Comparison of ENCODE assay signal across 8 mouse cellular contexts in the genomic region with DNA sequence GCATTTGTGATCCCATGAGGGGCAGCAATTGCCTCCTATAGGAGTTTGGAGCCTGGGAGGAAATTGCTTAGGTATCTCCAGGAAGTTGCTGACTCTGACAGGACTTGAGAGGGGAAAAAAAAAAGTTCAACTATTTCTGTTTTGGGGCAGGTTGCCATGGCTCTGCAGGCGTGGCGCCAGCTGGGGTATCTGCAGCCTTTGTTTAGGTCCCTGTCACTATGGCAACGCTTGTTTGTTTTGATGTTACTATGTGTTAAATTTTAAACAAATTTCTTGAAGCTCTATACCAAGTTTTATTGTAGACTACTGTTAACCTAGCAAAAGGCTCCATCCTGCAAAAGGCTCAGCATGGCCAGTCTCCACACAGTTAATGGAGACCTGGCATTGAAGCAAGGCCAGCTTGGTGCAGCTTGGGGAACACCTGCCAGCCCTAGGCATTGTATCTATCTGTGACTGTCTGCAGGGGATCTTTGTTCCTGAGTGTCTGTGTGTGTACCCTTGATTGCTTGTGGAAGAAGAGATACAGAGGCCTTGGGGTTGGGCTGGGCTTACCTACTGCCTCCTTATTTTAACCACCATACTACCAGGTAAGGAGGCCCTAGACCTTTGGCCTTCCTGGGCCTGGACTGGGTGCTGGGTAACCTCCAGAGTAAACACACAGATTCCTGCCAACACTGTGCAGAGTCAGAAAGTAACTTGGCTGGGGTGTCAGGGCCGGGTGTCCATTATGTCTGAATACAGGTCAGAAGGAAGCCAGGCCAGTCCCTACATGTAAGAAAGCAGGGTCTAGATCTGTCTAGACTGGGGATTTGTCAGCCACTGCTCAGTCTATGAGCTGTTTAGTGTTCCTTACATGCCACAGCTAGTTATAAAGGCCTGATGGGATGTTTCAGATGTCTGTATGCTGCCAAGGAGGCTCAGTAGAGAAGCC. TPM values are rescaled to one million over a fixed set of nuclear protein-coding genes. Genes with fewer than 3 reads are reported as not detected.
DNase-seq lines count a peak whose midpoint lies in the region; ATAC-seq lines count a peak whose summit lies in the region.

No protein-coding gene starts in this region.

- H3K9me3 ChIP-seq in midbrain, embryonic 14.5 days (ENCODE audit: control insufficient read depth, low read length), result no peaks in the 10 kb centered on the region
- no peaks in the 10 kb centered on the region for H3K9me3 ChIP-seq in midbrain, embryonic 11.5 days (ENCODE audit: control insufficient read depth, low read length)

- no peak overlapping the region for H3K4me2 ChIP-seq in midbrain, embryonic 14.5 days (ENCODE audit: low read length)
- no peak overlapping the region for H3K4me2 ChIP-seq in midbrain, embryonic 11.5 days

- H3K27ac ChIP-seq in midbrain, embryonic 14.5 days (replicated peaks; ENCODE audit: low read depth, low read length), result no peak overlapping the region
- no peak overlapping the region for H3K27ac ChIP-seq in midbrain, embryonic 11.5 days (ENCODE audit: low read depth, low read length)

- no peak for ATAC-seq in midbrain, embryonic 14.5 days (ENCODE audit: low FRiP score, low TSS enrichment)
- ATAC-seq in midbrain, embryonic 11.5 days (ENCODE audit: low FRiP score), result no peak
- ATAC-seq in granulocyte monocyte progenitor cell, adult 5-6 weeks (replicated peaks; ENCODE audit: poor library complexity, severe bottlenecking), result no peak

- DNase-seq in midbrain, embryonic 14.5 days, result peak; percentile 26
- no peak for DNase-seq in midbrain, embryonic 11.5 days (ENCODE audit: low spot score, missing footprints)
- peak; percentile 52 for DNase-seq in brain, adult 2 months (ENCODE audit: low read depth, low spot score)
- peak; percentile 75 to 79 for DNase-seq in heart, adult 18-20 months
- peak; percentile 39 for DNase-seq in kidney, postnatal 10 days
- DNase-seq in naive thymus-derived CD4-positive, alpha-beta T cell, adult 2 months (ENCODE audit: low read depth), result peak; percentile 63
- DNase-seq in c-Kit-positive CD71-positive TER-119-positive erythroid progenitor cells, embryonic 14.5 days (ENCODE audit: low spot score), result no peak

- H3K27me3 ChIP-seq in midbrain, embryonic 14.5 days (ENCODE audit: control insufficient read depth, insufficient read depth, low read length), result no peaks in the 10 kb centered on the region
- H3K27me3 ChIP-seq in midbrain, embryonic 11.5 days (ENCODE audit: control insufficient read depth, insufficient read depth, low read length), result no peaks in the 10 kb centered on the region

- H3K4me1 ChIP-seq in midbrain, embryonic 14.5 days (ENCODE audit: control insufficient read depth, insufficient read depth, low read length), result no peaks in the 10 kb centered on the region
- no peaks in the 10 kb centered on the region for H3K4me1 ChIP-seq in midbrain, embryonic 11.5 days (ENCODE audit: control insufficient read depth, insufficient read depth, low read length)

- H3K9ac ChIP-seq in midbrain, embryonic 14.5 days (replicated peaks; ENCODE audit: low read length), result no peak overlapping the region
- no peak overlapping the region for H3K9ac ChIP-seq in midbrain, embryonic 11.5 days (ENCODE audit: low read length)

- whole genome bisulfite sequencing in midbrain, embryonic 14.5 days, result 76% methylated on average over 4 of the region's 4 CpGs
- 81% methylated on average over 4 of the region's 4 CpGs for WGBS in midbrain, embryonic 11.5 days

- H3K4me3 ChIP-seq in midbrain, embryonic 14.5 days (replicated peaks; ENCODE audit: low read depth, low read length), result no peak overlapping the region
- no peak overlapping the region for H3K4me3 ChIP-seq in midbrain, embryonic 11.5 days (ENCODE audit: low read depth, low read length)

- H3K36me3 ChIP-seq in midbrain, embryonic 14.5 days (ENCODE audit: control insufficient read depth, insufficient read depth, low read length), result 0 out of 2 replicates have a peak, but pooled peaks cover 2% of the 10 kb centered on the region
- no peaks in the 10 kb centered on the region for H3K36me3 ChIP-seq in midbrain, embryonic 11.5 days (ENCODE audit: control insufficient read depth, insufficient read depth, low read length)

RNA-seq across cellular contexts. Expression of gene Tppp, which starts 16.2 kb away (rescaled TPM):
- 8.6 and 12.0 TPM in 2 replicates for polyA plus RNA-seq in midbrain, embryonic 14.5 days (2014; fragmentation: Nextera tagmentation; extraction: Ambion mirVana)
- polyA plus RNA-seq in midbrain, embryonic 11.5 days (2014; fragmentation: Nextera tagmentation; extraction: Ambion mirVana), result 3.4 and 3.8 TPM in 2 replicates
- total RNA-seq in heart, adult 18-20 months (2021), result 10 to 100 TPM; 12.9 to 13.3 TPM
- total RNA-seq in granulocyte monocyte progenitor cell, adult 5-6 weeks (2014; fragmentation: Nextera tagmentation), result not detected in 2 replicates
- total RNA-seq in granulocyte monocyte progenitor cell, adult 5-6 weeks (2017), result 0.09 TPM in 1 of 2 replicates, not detected in the other

RNA-seq across cellular contexts. Expression of gene Cep72, which starts 36.7 kb away (rescaled TPM):
- 6.3 and 13.3 TPM in 2 replicates for polyA plus RNA-seq in midbrain, embryonic 14.5 days (2014; fragmentation: Nextera tagmentation; extraction: Ambion mirVana)
- polyA plus RNA-seq in midbrain, embryonic 11.5 days (2014; fragmentation: Nextera tagmentation; extraction: Ambion mirVana), result 22.4 and 23.5 TPM in 2 replicates
- total RNA-seq in heart, adult 18-20 months (2021), result under 1 TPM; 0.57 to 0.90 TPM
- 12.9 and 36.9 TPM in 2 replicates for total RNA-seq in granulocyte monocyte progenitor cell, adult 5-6 weeks (2014; fragmentation: Nextera tagmentation)
- 15.0 and 16.0 TPM in 2 replicates for total RNA-seq in granulocyte monocyte progenitor cell, adult 5-6 weeks (2017)

Comparison
In these comparisons a context has a peak if more than half of its experiments do, and no peak if none do; other contexts are left out.
1. DNase-seq: peak in midbrain, embryonic 14.5 days (single experiment), brain, adult 2 months (single experiment), heart, adult 18-20 months (2 of 2), kidney, postnatal 10 days (single experiment) and naive thymus-derived CD4-positive, alpha-beta T cell, adult 2 months (single experiment); none in midbrain, embryonic 11.5 days (single experiment) and c-Kit-positive CD71-positive TER-119-positive erythroid progenitor cells, embryonic 14.5 days (single experiment).
2. RNA of gene Tppp, which starts 16.2 kb away (total RNA-seq): 12.9 to 13.3 TPM in heart, adult 18-20 months; 0.09 TPM in granulocyte monocyte progenitor cell, adult 5-6 weeks; every median in the first group is over 10 times any median in the second.
3. RNA of gene Cep72, which starts 36.7 kb away (total RNA-seq): 12.9 to 36.9 TPM in granulocyte monocyte progenitor cell, adult 5-6 weeks; 0.57 to 0.90 TPM in heart, adult 18-20 months; every median in the first group is over 4 times any median in the second.